Mouse (Mus musculus): ENCODE measurements around the gene Sos1.

DNA sequence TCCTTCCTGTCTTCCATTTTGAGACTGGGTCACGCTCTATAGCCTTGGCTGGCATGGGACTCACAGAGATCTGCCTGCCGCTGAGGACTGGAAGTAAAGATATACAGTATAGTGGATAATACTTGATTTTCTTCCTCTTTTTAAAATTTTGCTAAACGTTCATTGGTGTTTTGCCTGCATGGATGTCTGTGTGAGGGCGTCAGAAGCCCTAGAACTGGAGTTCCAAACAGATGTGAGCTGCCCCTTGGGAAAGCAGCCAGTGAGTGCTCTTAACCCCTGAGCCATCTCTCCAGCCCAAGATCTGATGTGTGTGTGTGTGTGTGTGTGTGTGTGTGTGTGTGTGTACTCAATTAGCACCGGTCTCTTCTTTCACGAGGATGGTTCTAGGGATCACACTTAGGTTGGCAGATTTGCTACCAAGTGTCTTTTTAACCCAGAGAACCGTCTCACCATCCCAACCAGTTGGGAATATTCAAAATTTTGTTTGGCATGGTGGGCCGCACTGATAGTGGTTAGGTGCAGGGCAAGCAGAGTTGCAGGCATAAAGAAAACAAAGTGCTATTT, 16.4 kb upstream of the Sos1 start:
- no peak for TF ChIP-seq CTCF (IDR thresholded peaks at IDR 0.05; ENCODE audit: borderline replicate concordance, control insufficient read depth, extremely low read depth, insufficient read depth, low read length, poor library complexity)
- TF ChIP-seq POLR2A (IDR thresholded peaks at IDR 0.05; ENCODE audit: control insufficient read depth, extremely low read depth, insufficient read depth, low read length, poor library complexity) = no peak
